Mouse (Mus musculus) spleen, adult 18-20 months (tissue): ENCODE measurements around the gene Mllt6.
A peak's percentile ranks its signal among the peaks of the same experiment; 100 is the strongest.

ENCODE experiments used
- DNase-seq, 2 experiments: peaks; one replicate each; pipeline ENCODE4 v3.0.0; 2022; ENCODE audit warnings: mixed read lengths in 2 of 2

Gene Mllt6

DNA sequence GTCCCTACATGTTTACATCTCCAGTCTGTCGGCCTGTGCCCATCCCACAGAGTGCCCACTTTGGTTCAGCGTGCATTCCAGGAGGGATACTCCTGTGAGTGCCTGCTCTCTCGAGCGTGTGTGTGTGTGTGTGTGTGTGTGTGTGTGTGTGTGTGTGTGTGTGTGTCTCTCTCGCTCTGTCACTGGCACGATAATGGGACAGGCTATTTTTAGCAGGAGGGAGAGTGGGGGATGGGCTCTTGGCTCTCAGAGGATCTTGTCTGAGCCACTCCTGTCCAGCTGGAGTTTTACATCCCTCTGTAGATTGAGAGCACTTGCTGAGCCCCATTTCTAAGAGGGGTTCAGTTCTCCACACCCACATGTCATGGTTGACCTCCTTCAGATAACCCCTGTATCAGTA lies 6.6 kb downstream of the Mllt6 start:
- DNase-seq: no peak

- no peak for DNase-seq
Measured at GRCm38 (mm10) chr11:97670234-97671176, 7.3 kb downstream of the Mllt6 start.

DNA sequence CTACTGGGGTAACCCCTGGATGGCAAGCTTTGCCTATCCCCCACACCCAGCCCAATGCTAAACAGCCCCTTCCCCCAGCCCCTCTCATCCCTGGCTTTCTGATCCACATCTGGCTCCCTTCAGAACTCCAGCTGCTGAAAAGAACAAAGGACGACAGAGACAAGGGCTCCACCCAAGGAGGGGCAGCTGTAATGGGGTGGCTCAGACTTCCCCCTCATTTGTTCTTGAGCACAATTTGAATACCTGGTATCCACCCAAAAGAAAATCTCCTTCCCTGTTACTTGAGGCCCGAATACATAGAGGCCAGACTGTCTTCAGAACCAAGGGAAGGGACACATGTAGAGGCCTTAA lies 7.9 kb downstream of the Mllt6 start:
- DNase-seq: no peak

DNA sequence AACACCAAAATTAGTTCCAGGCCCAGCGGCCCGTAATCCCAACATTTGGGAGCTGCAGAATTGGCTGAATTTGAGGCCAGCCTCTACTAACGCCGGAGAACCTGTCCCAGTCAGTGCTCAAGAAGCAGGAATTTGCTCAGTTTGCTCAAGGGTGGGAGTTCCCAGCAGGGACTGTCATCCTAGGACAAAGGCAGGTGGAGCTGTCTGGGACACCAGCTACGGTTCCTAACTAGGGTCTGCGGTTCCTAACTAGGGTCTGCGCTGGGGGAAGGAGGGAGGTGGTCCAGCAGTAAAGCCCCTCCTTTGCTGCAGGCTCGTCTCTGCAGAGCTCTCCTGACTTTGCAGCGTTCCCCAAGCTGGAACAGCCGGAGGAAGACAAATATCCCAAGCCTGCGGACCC lies 9.9 kb downstream of the Mllt6 start:
- DNase-seq: no peak

GRCm38 (mm10) chr11:97676050-97676754 lies 13.0 kb downstream of the Mllt6 start:
- no peak for DNase-seq

DNA sequence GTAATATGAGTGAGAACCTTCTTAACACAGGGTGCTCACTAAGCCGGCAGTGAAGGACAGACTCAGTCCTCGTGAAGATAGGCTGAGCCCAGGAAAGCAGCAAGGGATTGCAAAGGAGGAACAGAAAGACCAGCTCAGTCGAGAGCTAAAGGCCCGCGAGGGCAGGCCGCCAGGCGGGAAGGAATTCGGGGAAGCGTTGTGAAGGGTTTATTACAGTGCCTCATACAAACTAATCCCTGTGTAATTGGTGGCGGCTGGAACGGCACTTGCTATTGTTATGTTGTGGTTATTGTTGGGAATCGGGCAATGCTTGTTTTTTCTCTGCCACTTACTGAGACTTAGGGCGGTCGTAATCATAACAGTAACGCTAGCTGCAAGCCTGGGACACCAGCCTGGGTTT lies 14.2 kb downstream of the Mllt6 start:
- no peak for DNase-seq

DNA sequence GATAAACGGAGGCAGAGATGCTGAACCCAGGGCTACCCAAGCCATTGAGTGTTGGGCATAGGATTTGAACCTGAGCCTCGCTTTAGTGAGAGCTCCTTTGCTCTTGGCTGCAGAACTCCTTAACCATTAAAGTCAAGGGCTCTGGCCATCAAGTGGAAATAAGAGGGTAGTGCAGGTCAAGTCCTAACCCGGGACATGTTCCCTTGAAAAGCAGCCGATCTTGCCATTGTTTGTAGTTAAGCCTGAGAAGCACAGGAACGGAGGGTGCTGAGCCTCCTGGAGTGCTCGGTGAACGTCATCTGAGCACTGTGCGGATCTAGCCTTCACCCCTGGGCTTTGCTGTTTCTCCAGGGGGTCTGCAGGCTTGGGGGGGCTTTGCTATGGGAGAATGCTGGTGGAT lies 14.6 kb downstream of the Mllt6 start:
- no peak for DNase-seq

DNA sequence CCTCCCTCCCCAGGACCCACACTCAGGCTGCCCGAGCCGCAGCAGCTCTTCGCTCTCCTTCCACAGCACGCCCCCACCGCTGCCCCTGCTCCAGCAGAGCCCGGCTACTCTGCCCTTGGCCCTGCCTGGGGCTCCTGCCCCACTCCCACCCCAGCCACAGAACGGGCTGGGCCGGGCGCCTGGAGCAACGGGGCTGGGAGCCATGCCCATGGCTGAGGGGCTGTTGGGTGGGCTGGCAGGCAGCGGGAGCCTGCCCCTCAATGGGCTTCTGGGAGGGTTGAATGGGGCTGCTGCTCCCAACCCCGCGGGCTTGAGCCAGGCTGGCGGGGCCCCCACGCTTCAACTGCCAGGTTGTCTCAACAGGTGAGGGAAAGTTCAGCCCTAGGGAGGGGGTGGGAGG lies 15.1 kb downstream of the Mllt6 start:
- DNase-seq: no peak

DNA sequence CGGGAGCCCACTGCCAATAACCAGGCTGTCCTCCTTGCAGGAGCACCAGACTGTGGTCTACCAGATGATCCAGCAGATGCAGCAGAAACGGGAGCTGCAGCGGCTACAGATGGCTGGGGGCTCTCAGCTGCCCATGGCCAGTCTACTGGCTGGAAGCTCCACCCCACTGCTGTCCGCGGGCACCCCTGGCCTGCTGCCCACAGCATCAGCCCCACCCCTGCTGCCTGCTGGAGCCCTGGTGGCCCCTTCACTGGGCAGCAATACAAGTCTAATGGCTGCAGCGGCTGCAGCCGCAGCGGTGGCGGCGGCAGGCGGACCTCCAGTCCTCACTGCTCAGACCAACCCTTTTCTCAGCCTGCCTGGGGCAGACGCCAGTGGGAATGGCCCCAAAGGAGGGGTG lies 17.2 kb downstream of the Mllt6 start:
- DNase-seq: no peak

GRCm38 (mm10) chr11:97682504-97683055 lies 19.4 kb downstream of the Mllt6 start:
- DNase-seq: no peak

GRCm38 (mm10) chr11:97684063-97684680 lies 21.0 kb downstream of the Mllt6 start:
- DNase-seq: peak; percentile 64 to 66

DNA sequence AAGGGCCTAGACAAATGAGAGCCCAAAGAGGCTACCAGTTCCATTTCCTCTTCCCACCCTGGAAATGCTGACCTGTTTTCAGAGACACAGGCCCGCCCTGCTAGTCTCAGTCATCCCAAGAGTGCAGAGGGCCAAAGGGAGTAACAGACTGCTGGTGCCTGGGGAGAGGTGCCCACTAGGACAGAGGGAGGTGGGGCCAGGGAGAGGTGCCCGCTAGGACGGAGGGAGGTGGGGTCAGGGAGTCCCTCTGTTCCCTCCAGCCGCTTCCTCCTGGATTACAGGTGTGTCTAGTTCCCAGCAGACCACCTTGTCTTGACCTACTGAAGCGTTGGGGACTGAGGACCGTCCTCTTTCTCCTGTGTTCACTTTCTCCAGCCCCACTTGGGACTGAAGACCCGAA lies 21.6 kb downstream of the Mllt6 start:
- DNase-seq: no peak

DNA sequence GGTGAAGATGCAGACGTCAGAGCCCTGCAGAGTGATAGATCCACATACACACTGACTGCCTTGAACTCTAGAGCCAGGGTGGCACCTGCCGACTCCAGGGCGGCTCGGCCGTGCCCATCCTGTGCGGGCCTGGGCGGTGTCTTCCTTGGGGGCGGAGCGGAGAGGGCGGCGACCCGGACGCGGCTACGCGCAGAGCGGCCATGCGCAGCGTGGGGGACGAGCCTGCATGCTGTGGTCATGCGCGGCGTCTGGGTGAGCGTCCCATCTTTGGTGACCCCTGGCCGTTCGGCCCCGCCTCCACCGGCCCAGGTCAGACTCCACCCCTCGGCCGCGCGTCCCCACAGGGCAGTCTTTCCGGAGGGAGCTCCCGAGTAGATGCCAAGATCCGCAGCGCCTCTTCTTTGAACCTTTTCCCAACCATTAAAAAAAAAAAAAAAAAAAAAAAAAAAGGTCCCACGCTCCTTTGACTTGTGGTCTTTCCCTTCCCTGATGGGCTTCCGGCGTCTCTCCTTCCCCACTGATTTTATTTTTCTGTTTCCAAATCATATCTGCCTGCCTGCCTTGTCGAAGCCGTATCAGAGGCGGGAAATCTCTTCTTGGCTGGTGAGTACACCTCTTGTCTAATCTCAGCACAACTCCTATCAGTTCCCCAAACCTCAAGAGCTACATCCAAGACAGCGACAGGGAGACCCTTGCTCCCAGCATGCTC lies 22.6 kb downstream of the Mllt6 start, which contains the start of gene Cisd3:
Cisd3 (plus strand) TSS at position 214 of the 709 bp plus-strand sequence.
- DNase-seq: peak; percentile 91 to 93

DNA sequence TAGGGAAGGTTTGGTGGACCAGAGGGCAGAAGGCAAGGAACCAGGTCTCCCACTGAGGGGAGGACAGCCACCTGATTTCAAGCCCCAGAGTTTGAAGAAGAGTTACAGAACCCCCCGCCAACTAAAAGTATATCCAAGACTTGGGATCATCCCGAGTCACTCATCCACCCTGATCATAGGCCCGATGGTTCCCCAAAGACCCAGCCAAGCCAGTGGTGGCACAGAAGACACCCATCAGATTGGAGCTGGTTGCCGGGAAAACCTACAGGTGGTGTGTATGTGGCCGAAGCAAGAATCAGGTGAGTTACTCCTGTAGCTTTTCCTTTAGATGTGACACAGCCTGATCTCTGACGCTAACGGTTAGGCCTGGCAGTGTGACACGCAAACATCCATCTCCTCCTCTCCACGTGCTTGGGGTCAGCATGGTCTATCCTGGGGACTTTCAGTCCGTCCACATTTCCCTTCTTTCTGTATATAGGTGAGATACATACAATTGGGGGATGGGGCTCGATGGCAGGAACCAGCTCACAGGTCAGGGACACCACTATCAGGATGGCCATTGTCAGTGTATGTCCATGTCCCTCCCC lies 23.2 kb downstream of the Mllt6 start:
- DNase-seq: no peak

DNA sequence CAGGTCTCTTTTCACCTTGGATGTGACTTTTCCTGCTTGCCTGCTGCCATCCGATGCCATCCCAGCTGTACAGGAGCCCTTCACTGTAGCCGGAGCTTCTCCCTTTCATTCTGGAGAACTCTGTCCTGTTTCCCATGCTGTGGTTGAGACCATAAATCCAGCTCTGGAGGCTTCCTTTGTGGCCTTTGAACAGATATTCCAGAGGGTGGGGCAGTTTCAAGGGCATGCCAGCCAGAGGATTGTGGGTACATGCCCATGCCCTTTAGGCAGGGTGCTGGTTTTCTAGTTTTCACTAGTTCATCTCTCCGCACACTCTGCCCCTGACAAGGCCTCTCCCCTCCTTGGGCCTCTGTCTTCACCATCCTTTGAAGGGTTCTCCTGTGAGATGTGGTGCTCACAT lies 23.8 kb downstream of the Mllt6 start:
- no peak for DNase-seq

DNA sequence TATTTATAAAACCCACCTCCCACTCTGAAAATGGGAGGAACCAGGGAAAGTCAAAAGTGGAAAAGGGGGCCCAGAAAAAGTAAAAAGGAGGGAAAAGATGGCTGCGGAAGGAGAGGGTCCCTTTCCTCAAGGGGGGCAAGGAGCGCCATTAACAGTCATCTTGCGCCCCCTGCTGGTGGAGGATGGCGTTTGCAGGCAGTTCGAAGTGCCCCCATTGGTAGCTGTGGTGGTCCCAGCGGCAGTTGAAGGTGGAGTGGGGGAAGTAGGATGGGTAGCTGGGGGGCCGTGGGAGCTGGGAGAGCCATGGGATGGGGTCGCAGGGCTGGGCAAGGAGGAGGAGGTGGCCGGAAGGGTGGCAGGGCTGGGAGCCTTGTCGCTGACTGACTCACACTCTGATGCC lies 26.6 kb downstream of the Mllt6 start:
- DNase-seq: peak; percentile 43 to 72

DNA sequence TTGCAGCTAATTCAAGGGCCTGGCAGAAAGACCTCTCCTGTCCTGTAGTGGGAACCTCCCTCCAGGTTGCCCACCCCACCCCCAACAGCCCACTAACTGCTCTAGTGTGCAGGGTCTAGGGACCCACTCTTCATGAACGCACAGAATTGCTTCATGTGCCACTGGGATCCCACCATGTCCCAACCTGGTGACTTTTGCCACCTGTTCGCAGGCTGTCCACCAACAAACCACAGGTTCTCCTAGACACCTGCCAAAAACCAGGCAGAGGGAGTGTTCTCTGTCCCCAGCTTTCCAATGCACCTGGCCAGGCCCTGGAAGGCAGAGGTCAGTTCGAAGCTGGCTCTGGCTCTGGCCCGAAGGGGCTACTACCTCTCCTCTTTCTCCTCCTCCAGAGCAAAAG lies 31.2 kb downstream of the Mllt6 start:
- DNase-seq: no peak

DNA sequence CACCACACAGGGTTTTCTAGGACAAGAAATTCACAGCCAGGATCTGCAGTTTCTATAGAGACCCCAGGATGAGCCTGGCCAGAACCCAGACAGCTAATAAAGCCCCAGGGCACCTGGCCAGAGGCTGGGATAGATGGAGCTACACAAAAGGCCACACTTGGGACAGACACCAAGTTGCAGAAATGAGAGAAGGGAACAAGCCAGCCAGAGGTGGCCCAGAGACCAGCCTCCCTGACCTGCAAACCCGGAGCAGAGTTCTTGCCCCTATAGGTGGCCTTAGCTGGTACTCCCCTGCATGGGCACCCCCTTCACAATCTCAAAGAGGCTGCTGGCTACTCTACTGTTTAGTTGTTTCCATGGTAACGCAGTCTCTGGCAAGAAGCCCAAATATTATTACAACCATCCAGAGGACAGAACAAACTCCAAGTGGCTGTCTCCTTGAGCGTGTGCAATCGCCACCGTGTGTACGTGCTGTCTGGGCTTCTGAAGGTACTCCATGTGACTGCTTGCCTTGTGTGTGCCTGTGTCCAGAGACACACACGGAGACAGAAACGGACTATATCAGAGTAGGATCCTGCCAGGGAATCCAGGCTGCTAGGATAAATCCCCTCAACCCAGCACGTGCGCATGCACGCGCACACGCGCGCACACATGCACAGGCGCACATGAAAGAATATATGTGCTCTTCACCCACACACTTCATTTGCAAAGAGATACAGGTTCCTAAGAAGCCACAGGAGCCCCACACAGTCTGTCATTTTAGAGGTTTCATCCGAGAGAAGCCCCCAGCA lies 31.9 kb downstream of the Mllt6 start:
- DNase-seq: no peak

- no peak for DNase-seq
Measured at GRCm38 (mm10) chr11:97695712-97696401, 32.6 kb downstream of the Mllt6 start.

GRCm38 (mm10) chr11:97696669-97697068 lies 33.5 kb downstream of the Mllt6 start:
- DNase-seq: no peak
